Mouse (Mus musculus): Measurements from ENCODE around the gene 6030468B19Rik. TPM values are rescaled to one million over a fixed set of nuclear protein-coding genes. Genes with fewer than 3 reads are reported as not detected.

Gene 6030468B19Rik
- 2.3 and 3.0 TPM in 2 replicates for polyA plus RNA-seq (2012)

DNA sequence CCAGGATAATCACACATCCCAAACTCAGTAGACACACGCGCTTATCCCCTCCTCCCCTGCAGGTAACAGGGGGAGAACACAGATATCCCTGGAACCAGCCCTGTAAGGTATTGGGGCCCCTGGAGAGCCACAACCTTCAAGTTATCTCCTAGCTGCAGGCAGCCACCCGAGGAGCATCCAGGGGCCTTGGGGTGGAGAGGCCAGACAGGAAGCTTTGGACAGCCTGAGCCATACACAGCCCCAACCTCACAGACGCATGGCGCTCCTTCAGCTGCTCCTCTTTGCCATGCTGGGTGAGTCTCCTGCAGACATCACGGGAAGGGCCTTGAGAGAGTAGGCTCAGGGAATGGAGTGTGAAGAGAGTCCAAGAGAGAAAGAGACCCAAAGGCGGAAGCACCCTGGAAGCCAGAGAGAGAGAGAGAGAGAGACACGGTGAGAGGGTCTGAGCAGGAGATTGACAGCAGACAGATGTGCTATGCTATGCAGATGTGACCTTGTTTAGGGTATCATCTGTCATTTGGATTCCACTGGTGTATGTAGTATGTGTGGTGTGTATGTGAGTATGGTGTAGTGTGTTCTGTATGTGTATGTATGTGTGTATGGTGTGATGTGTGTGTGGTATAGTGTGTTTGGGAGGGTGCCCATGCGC lies at the start of gene 6030468B19Rik:
TSS of gene 6030468B19Rik (plus strand) at position 150 of the 649 bp plus-strand sequence.

DNA sequence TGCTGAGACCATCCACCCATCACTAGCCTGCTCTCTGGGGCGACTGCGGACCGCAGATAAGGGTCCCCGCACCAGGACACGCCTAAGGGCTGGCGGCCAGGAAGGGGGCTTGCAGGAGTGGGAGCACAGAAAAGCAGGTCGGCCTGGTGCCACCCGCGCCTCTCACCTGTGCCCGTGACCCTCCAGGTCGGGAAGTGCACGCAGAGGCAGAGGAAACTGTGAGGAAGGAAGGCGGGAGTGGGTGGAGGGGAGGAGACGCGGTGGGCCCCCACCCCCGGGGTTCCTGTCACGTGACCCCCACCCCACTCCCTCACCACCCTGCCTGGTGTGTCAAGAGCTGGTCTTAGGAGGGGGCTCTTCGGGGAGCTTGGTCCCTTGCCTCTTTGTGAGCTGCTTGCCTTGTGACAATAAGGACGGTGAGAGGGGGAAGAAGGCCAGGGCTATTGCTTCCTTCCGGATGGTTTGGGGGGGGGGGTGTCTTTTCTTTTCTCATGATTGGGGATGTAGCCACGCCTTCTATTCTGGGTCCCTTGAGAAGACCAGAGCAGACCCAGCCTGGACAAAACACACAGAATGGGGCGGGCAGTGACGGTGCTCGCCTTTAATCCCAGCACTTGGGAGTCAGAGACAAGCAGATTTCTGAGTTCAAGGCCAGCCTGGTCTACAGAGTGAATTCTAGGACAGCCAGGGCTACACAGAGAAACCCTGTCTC lies 15.3 kb upstream of the 6030468B19Rik start, which contains the start of the genes Tmc8 and Tmc6:
TSS of gene Tmc8 (plus strand) at position 84 of the 712 bp plus-strand sequence.
TSS of gene Tmc6 (minus strand) at position 206 of the 712 bp plus-strand sequence.

DNA sequence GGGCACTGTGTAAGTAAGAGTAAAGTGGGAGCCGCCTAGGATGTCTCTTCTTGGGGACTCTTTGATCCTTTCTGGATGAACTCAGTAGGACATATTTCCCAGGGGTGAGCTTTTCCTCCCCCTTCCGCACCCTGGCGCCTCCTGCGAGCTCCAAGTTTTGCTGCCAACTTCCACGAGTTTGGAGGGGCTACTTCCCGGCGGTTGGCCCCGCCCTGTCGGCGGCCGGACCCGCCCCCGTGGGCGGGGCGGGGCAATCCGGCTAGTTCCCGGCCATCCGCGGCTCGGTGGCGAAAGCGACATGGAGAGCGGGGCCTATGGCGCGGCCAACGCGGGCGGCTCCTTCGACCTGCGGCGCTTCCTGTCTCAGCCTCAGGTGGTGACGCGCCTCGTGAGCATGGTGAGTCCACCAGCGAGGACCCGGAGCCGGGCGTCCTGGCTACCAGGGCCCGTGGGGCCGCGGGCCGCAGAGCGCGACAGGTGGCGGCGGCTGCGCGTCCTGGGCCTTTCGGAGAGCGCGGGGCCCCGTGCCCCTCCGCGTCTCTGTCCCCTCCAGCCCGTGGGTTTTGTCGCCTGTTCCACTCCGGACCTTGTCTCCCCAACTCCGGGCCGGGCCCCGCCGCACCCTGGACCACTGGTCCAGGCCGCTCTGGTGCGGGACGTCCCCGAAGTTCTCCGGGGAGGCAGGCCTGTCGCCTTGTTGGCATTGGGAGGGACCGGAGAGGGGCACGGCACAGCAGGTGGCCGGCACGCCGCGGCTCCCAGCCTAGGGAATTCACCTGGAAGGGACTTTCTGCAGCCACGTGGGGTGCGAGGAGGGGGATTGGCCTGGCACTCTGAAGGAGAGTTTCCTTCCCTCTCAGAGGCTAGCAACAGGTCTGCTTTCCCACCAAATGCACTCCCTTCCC lies 12.2 kb downstream of the 6030468B19Rik start, which contains the start of the genes Gm20708 and Syngr2:
TSS of gene Gm20708 (plus strand) at position 262 of the 905 bp plus-strand sequence.
TSS of gene Syngr2 (plus strand) at position 262 of the 905 bp plus-strand sequence.

DNA sequence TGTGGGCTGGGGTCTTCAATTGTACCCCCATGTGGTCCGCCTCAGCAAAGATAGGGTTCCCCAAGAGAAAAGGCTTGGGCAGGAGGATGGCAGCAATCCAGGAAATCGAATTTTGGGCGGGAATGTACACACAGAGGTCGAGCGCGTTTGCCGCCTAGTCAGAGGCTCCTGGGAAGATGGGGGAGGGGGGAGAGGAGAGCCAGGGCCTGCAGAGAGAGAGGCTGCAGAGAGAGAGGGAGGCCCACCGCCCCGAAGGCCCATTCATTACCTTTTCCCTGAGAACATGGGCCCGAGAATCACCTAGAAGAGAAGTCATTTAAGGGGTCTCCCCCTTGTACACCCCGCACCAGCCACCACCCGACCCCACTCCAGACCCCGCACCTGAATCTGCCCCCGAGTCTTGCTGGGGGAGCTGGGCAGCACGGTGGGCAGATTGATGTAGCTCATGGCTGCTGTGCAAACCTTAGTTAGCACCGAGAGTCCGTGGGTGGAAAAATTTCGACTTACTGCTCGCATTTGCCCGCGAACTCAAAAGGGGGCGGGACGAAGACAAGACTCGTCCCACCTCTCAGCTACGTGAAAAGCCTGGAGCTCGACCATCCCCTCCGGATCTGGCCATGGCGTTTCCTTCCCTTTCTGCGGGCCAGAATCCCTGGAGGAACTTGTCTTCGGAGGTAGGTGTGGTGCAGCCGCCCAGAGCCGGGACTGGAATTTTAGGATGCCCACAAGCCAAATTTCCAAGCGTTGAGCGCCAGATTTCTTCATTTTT lies 28.1 kb downstream of the 6030468B19Rik start, which contains the start of the genes Afmid and Tk1:
TSS of gene Afmid (plus strand) at position 592 of the 769 bp plus-strand sequence.
TSS of gene Tk1 (minus strand) at position 760 of the 769 bp plus-strand sequence.

DNA sequence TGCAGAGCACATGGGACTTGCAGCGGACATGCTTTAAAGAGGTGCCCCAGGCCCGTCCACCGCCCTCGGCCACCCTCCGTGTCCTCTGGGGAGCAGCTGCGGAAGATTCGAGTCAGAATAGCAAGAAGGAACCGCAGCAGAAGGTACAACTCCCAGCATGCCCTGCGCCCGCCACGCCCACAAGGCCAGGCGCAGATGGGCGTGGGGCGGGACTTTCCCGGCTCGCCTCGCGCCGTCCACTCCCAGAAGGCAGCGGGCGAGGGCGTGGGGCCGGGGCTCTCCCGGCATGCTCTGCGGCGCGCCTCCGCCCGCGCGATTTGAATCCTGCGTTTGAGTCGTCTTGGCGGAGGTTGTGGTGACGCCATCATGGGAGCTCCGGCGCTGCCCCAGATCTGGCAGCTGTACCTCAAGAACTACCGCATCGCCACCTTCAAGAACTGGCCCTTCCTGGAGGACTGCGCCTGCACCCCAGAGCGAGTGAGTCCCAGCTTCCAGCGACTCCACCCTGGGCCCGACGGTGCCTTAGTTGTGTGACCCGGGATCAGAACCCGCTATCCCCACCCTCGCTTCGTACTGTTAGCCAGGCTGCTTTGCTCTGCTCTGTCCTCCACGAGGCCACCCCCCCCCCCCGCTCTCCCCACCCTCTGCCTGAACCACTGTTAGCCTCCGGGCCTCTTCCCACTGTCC lies 51.7 kb downstream of the 6030468B19Rik start, which contains the start of gene Birc5:
TSS of gene Birc5 (plus strand) at position 267 of the 687 bp plus-strand sequence.

Other genes with a start within 250 kb of the 6030468B19Rik start
- 18.4 and 23.4 TPM in 2 replicates for gene Tnrc6c, start 143.4 kb upstream of the 6030468B19Rik start, polyA plus RNA-seq (2012)
- 23.3 and 26.8 TPM in 2 replicates for gene Tmc8, start 15.6 kb upstream of the 6030468B19Rik start, polyA plus RNA-seq (2012)
- 83.9 and 97.7 TPM in 2 replicates for gene Tmc6, start 15.5 kb upstream of the 6030468B19Rik start, polyA plus RNA-seq (2012)
- gene Gm20708, start 12.0 kb downstream of the 6030468B19Rik start, polyA plus RNA-seq (2012): 0.17 and 0.75 TPM in 2 replicates
- gene Syngr2, start 12.0 kb downstream of the 6030468B19Rik start, polyA plus RNA-seq (2012): 193 and 244 TPM in 2 replicates
- gene Afmid, start 28.3 kb downstream of the 6030468B19Rik start, polyA plus RNA-seq (2012): 2.6 and 2.7 TPM in 2 replicates
- gene Tk1, start 28.4 kb downstream of the 6030468B19Rik start, polyA plus RNA-seq (2012): 61.3 and 76.1 TPM in 2 replicates
- gene Birc5, start 51.6 kb downstream of the 6030468B19Rik start, polyA plus RNA-seq (2012): 85.9 and 113 TPM in 2 replicates
- not detected in 2 replicates for gene Tmem235, start 63.1 kb downstream of the 6030468B19Rik start, polyA plus RNA-seq (2012)
- gene Tha1, start 75.8 kb downstream of the 6030468B19Rik start, polyA plus RNA-seq (2012): 7.1 and 9.7 TPM in 2 replicates
- 76.3 and 85.8 TPM in 2 replicates for gene Socs3, start 172.4 kb downstream of the 6030468B19Rik start, polyA plus RNA-seq (2012)
- 46.0 and 50.7 TPM in 2 replicates for gene Pgs1, start 188.6 kb downstream of the 6030468B19Rik start, polyA plus RNA-seq (2012)